Mouse (Mus musculus): ENCODE measurements around the gene Chadl.

Chadl gene

DNA sequence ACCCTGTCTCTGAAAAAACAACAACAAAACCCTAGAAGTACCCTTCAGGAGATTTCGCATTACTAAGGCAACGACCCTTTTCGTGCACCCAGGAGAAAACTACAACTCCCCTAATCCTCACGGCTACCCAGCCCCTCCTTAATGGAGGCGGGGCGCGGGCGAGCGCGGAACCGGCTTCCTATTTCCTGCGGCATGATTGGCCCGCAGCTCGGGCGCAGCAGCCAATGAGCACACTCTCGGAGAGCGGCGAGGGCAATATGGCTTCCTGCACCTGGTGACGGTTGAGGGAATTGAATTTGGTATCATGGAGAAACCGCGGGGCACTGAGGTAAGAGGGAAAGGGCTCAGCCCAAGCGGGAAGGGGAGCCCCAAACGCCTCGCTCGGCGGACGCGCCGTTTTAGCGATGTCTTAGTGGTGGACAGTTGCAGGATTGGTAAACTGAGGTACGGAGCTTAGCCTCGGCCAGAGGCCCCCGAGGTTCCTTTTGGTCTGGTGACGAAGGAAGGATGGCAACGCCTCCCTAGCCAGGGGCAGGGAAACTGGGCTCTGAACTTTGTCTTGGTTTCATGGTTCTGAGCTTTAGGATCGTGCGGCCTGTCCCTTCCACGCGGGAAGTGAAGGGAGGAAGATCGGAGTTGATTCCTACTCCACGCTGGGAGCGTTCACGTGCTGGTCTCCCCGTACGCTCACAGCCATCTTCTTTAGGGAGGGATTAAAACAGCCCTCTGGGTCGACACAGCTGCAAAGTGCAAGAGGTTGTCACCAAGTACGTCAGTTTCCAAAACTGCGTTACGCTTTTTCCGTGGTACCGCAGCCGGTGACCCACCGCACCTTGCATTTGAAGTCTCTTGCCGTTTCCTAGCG, 33.2 kb downstream of the Chadl start, which contains the start of gene L3mbtl2:
L3mbtl2 (plus strand) TSS at position 193 of the 865 bp plus-strand sequence.
- Histone ChIP-seq H3K4me3 (replicated peaks; ENCODE audit: low read length) (peak within 1 kb of the TSS; percentile 98), H3K9me3 (ENCODE audit: low read length) (no peaks in the 10 kb centered on the region), H3K4me1 (replicated peaks; ENCODE audit: low read depth, low read length) (peaks cover 65% of the 10 kb centered on the region), H3K27me3 (ENCODE audit: insufficient read depth, low read length) (no peaks in the 10 kb centered on the region), H3K36me3 (ENCODE audit: insufficient read depth, low read length) (peaks cover 22% of the 10 kb centered on the region)
- no peak for TF ChIP-seq POU5F1 (IDR thresholded peaks at IDR 0.05; ENCODE audit: borderline replicate concordance, low read length)
- no peak for TF ChIP-seq CTCF (conservative IDR thresholded peaks at IDR 0.05; ENCODE audit: low read length)
- no peak for TF ChIP-seq NANOG (IDR thresholded peaks at IDR 0.05; ENCODE audit: borderline replicate concordance, low read length)

DNA sequence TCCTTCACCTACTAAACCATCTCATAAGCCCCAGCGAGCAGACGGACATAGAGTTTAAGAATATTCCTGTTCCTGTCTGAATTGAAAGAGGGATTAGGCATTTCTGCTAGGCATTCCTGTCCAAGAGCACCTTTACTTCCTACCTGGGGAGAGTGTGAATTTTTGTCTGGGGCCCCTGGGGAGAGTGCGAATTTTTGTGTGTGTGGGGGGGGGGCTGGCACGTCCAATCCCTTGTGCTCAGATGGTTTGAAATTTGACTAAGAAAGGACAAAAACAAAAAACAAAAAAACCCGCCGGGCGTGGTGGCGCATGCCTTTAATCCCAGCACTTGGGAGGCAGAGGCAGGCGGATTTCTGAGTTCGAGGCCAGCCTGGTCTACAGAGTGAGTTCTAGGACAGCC, 33.8 kb downstream of the Chadl start:
- TF ChIP-seq NANOG (IDR thresholded peaks at IDR 0.05; ENCODE audit: borderline replicate concordance, low read length) (peak; percentile 20; the same call in 1 of the 2 replicates), POU5F1 (IDR thresholded peaks at IDR 0.05; ENCODE audit: borderline replicate concordance, low read length) (no peak; the same call in 1 of the 2 replicates), CTCF (conservative IDR thresholded peaks at IDR 0.05; ENCODE audit: low read length) (no peak)
- H3K27me3 ChIP-seq (ENCODE audit: insufficient read depth, low read length): no peaks in the 10 kb centered on the region

DNA sequence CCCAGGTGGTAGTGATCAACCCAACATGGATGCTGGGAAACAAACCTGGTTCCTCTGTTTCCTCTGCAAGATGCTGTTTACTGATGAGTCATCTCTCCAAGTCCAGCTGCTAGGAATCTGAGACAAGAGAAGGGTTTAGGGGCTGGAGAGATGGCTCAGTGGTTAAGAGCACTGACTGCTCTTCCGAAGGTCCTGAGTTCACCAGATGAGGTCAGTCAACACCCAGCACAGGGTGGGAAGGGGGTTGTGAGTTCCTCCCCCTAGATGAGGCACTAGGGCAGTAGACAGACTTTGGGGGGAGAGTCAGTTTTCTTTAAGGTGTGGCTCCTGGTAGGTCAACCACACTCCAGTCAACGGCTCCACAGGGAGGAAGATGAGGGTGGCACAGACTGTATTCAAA, 35.4 kb downstream of the Chadl start:
- Histone ChIP-seq H3K27me3 (ENCODE audit: insufficient read depth, low read length) (no peaks in the 10 kb centered on the region), H3K36me3 (ENCODE audit: insufficient read depth, low read length) (0 out of 2 replicates have a peak, but pooled peaks cover under 1% of the 10 kb centered on the region), H3K9me3 (ENCODE audit: low read length) (no peaks in the 10 kb centered on the region), H3K4me3 (replicated peaks; ENCODE audit: low read length) (no peak overlapping the region), H3K4me1 (replicated peaks; ENCODE audit: low read depth, low read length) (peaks cover 43% of the 10 kb centered on the region)
- TF ChIP-seq NANOG (IDR thresholded peaks at IDR 0.05; ENCODE audit: borderline replicate concordance, low read length) (no peak), CTCF (conservative IDR thresholded peaks at IDR 0.05; ENCODE audit: low read length) (no peak), POU5F1 (IDR thresholded peaks at IDR 0.05; ENCODE audit: borderline replicate concordance, low read length) (no peak)

More for the DNA sequence above, 33.8 kb downstream of the Chadl start:
- Histone ChIP-seq H3K4me1 (replicated peaks; ENCODE audit: low read depth, low read length) (peaks cover 58% of the 10 kb centered on the region), H3K36me3 (ENCODE audit: insufficient read depth, low read length) (peaks cover 16% of the 10 kb centered on the region), H3K4me3 (replicated peaks; ENCODE audit: low read length) (peak overlapping the region; percentile 98), H3K9me3 (ENCODE audit: low read length) (no peaks in the 10 kb centered on the region)

DNA sequence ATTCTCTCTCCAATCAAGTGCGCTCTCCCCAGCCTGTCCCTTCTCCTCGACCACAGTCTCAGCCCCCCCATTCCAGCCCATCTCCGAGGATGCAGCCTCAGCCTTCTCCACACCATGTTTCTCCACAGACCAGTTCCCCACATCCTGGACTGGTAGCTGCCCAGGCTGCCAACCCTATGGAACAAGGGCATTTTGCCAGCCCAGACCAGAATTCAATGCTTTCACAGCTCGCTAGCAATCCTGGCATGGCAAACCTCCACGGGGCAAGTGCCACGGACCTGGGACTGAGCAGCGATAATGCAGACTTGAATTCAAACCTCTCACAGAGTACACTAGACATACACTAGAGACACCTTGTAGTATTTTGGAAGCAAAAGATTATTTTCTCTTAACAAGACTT, 46.5 kb downstream of the Chadl start:
- no peaks in the 10 kb centered on the region for H3K9me3 ChIP-seq (ENCODE audit: low read length)
- H3K27me3 ChIP-seq (ENCODE audit: insufficient read depth, low read length): no peaks in the 10 kb centered on the region
- H3K36me3 ChIP-seq (ENCODE audit: insufficient read depth, low read length): peaks cover 66% of the 10 kb centered on the region
- H3K4me1 ChIP-seq (replicated peaks; ENCODE audit: low read depth, low read length): peaks cover 16% of the 10 kb centered on the region
- no peak overlapping the region for H3K4me3 ChIP-seq (replicated peaks; ENCODE audit: low read length)
- TF ChIP-seq NANOG (IDR thresholded peaks at IDR 0.05; ENCODE audit: borderline replicate concordance, low read length): no peak
- TF ChIP-seq POU5F1 (IDR thresholded peaks at IDR 0.05; ENCODE audit: borderline replicate concordance, low read length): no peak
- TF ChIP-seq CTCF (conservative IDR thresholded peaks at IDR 0.05; ENCODE audit: low read length): no peak

DNA sequence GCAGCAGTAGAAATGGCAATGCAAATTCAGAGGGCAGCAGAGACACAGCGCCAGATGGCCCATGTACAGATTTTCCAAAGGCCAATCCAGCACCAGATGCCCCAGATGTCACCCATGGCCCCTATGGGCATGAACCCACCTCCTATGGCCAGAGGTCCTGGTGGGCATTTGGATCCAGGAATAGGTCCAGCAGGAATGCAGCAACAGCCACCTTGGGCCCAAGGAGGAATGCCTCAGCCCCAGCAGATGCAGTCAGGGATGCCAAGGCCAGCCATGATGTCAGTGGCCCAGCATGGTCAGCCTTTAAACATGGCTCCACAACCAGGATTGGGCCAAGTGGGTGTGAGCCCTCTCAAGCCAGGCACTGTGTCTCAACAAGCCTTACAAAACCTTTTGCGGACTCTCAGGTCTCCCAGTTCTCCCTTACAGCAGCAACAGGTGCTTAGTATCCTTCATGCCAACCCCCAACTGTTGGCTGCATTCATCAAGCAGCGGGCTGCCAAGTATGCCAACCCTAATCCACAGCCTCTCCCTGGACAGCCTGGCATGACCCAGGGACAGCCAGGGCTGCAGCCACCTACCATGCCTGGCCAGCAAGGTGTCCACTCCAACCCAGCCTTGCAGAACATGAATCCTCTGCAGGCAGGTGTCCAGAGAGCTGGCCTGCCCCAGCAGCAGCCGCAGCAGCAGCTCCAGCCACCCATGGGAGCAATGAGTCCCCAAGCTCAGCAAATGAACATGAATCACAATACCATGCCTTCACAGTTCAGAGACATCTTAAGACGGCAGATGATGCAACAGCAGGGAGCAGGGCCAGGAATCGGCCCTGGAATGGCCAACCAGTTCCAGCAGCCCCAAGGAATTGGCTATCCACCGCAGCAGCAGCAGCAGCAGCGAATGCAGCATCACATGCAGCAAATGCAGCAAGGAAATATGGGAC, 47.3 kb downstream of the Chadl start:
- TF ChIP-seq NANOG (IDR thresholded peaks at IDR 0.05; ENCODE audit: borderline replicate concordance, low read length): no peak
- TF ChIP-seq POU5F1 (IDR thresholded peaks at IDR 0.05; ENCODE audit: borderline replicate concordance, low read length): no peak
- no peak for TF ChIP-seq CTCF (conservative IDR thresholded peaks at IDR 0.05; ENCODE audit: low read length)
- no peaks in the 10 kb centered on the region for H3K27me3 ChIP-seq (ENCODE audit: insufficient read depth, low read length)
- H3K4me1 ChIP-seq (replicated peaks; ENCODE audit: low read depth, low read length): peaks cover 16% of the 10 kb centered on the region
- H3K4me3 ChIP-seq (replicated peaks; ENCODE audit: low read length): no peak overlapping the region
- H3K36me3 ChIP-seq (ENCODE audit: insufficient read depth, low read length): peaks cover 75% of the 10 kb centered on the region
- H3K9me3 ChIP-seq (ENCODE audit: low read length): no peaks in the 10 kb centered on the region
